Mouse (Mus musculus): Measurements from ENCODE around the gene Lyzl6.

DNA sequence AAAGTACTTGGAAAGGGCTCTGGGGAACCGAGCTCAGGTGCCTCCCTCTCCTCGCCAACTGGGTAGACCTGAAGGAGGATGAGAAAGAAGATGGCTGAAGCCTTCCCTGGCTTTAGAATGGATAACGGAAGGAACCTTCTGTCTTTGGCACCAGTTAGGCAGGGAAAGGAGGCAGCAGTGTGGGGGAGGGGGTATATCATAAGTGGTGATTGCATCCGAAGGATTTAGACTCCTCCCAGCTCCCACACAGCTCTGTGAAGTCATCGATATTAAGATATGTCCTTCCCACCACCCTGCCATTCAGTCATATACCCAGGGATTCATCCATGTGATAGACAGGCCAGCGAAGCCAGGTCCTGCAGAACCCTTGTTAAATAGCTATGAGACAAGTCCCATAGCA lies 12.7 kb upstream of the Lyzl6 start:
- no peak for TF ChIP-seq EP300 (IDR thresholded peaks at IDR 0.05; ENCODE audit: insufficient read depth, low read depth, low read length)
- no peak for TF ChIP-seq POLR2A (IDR thresholded peaks at IDR 0.05; ENCODE audit: insufficient read depth, low read length)

Data from ES-Bruce4 (cell line).